Mouse (Mus musculus): ENCODE data around the gene Nckap1l. TPM values are rescaled to one million over a fixed set of nuclear protein-coding genes. Genes with fewer than 3 reads are reported as not detected.
"Not testable (repeated sequence)": the region's sequence is repeated elsewhere in the genome, so short reads cannot be mapped to it uniquely, and the experiment has no call there.

Gene Nckap1l
- 1.4 and 1.7 TPM in 2 replicates for polyA plus RNA-seq (2016; fragmentation: Nextera tagmentation; extraction: Ambion mirVana)

DNA sequence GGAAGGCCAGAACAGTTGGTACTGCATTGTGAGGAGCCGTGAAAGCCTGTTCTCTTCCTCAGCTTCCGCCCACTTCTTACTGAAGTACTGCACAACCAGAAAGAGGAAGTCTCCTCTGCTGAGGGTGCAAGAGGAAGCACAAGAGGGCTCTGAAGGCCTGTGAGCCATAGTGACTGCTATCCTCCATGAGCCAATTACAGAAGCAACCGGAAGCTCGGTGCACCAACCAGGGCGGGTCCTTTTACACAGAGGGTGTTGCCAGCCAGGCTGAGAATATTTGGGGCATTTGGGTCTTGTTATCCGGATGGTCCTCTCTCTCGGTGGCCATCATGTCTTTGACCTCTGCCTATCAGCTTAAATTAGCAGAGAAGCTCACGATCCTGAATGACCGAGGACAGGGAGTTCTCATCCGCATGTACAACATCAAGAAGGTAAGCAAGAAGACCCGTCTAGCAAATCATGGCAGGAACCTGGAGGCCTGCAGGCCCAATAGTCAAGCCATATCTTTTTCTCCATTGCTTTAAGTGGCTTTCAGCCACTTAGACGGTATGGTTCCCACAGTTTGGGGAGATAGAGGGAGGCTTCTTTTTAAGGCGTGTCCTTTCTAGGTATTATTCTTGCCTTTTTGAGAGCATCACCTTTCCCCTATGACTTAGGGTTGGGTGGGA is at the start of gene Nckap1l:
TSS of gene Nckap1l (plus strand) at position 244 of the 668 bp plus-strand sequence.
- Histone ChIP-seq H3K9me3 (no peaks in the 10 kb centered on the region), H3K27me3 (no peaks in the 10 kb centered on the region), H3K27ac (no peak within 1 kb of the TSS), H3K4me3 (replicated peaks) (no peak within 1 kb of the TSS), H3K9ac (replicated peaks) (no peak within 1 kb of the TSS), H3K36me3 (no peaks in the 10 kb centered on the region), H3K4me1 (replicated peaks) (no peaks in the 10 kb centered on the region), H3K4me2 (no peak within 1 kb of the TSS)
- ATAC-seq (ENCODE audit: insufficient number of reproducible peaks, insufficient read depth, low FRiP score, low TSS enrichment, low read depth) = no peak
- WGBS = 89% methylated on average over 13 of the region's 13 CpGs

DNA sequence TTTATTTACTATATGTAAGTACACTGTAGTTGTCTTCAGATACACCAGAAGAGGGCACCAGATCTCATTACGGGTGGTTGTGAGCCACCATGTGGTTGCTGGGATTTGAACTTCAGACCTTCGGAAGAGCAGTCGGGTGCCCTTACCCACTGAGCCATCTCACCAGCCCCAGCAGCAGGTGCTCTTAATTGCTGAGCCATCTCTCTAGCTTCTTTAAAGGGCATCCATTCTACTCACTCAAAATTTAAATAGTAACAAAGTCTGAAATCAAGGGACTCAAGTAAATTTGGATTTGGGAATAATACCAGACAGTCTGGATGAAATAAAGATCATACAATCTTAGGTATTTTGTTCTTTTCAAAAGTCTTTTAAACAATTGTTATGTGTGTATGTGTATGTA is 48.0 kb upstream of the Nckap1l start:
- not testable (repeated sequence) for H3K9me3 ChIP-seq; ATAC-seq (ENCODE audit: insufficient number of reproducible peaks, insufficient read depth, low FRiP score, low TSS enrichment, low read depth); H3K4me3 ChIP-seq (replicated peaks); H3K27me3 ChIP-seq; H3K4me1 ChIP-seq (replicated peaks); H3K9ac ChIP-seq (replicated peaks); H3K4me2 ChIP-seq; H3K36me3 ChIP-seq; H3K27ac ChIP-seq
- 96% methylated on average over 3 of the region's 3 CpGs for WGBS

DNA sequence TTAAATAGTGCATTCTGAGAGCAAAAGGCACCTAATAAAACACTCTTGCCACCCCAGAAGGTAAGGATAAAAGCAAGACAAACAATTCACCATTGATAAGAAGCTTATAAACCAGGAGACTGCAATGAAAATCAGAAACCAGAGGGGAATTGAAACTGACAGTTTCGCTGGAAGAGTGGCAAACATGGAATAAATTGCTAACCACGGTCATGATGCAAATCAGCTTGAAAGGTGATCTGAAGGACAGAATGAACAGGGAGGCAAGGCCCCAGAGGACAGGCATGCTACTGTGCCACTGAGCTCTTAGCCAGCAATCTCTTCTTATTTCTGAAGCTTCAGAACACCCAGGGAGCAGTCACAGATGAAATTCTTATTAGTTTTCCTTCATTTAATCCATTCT is 26.6 kb upstream of the Nckap1l start:
- Histone ChIP-seq H3K4me1 (replicated peaks) (peaks cover 7% of the 10 kb centered on the region; the same call in 1 of the 2 replicates), H3K36me3 (no peaks in the 10 kb centered on the region), H3K9ac (replicated peaks) (no peak overlapping the region), H3K27me3 (no peaks in the 10 kb centered on the region), H3K4me2 (no peak overlapping the region), H3K9me3 (no peaks in the 10 kb centered on the region), H3K27ac (no peak overlapping the region), H3K4me3 (replicated peaks) (no peak overlapping the region)
- 40% methylated on average over 2 of the region's 2 CpGs for WGBS
- ATAC-seq (ENCODE audit: insufficient number of reproducible peaks, insufficient read depth, low FRiP score, low TSS enrichment, low read depth) = no peak

DNA sequence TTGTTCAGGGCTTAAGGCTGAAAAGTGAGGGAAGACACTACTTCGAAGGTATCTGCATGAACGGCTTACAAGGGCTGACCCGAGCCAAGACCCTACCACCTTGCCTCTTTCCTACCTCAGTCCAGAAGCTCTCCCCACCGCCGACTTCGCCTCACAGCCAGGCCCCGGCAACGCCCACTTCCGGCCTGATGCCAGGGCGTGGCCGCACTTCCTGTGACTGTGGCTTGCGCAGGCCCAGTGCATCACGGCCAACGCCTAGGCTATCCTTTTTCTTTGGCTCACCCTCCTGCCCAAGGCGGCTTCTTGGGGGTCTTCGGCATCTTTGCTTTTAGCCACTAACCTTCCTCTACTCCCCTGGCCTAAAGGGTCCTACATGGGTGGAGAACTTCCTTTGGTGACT is 23.4 kb upstream of the Nckap1l start, which contains the start of gene Gtsf1:
TSS of gene Gtsf1 (minus strand) at position 230 of the 400 bp plus-strand sequence.
- Histone ChIP-seq H3K27ac (no peak within 1 kb of the TSS), H3K4me2 (no peak within 1 kb of the TSS), H3K27me3 (no peaks in the 10 kb centered on the region), H3K4me1 (replicated peaks) (peaks cover 7% of the 10 kb centered on the region; the same call in 1 of the 2 replicates), H3K4me3 (replicated peaks) (no peak within 1 kb of the TSS), H3K9ac (replicated peaks) (no peak within 1 kb of the TSS), H3K9me3 (no peaks in the 10 kb centered on the region), H3K36me3 (no peaks in the 10 kb centered on the region)
- 91% methylated on average over 16 of the region's 16 CpGs for WGBS
- no peak for ATAC-seq (ENCODE audit: insufficient number of reproducible peaks, insufficient read depth, low FRiP score, low TSS enrichment, low read depth)

DNA sequence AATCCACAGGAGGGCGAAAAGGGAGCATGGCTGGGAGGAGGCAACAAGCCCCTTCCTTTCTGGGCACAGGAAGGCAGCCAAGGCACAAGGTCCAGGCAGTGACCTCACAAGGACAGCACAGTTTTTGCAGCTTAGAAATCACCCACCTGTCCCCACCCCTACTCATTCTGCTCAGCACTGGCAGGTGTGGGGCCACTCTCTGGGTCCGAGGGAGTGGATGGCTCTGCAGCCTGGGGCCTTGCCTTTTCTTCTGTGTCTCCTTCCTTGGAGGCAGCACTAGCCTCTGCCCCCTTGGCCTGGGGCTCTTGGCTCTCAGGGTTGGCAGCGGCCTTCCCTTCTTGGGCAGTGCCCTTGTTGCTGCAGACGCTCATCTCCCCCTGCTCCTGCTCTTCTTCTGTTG is 7.6 kb upstream of the Nckap1l start:
- ATAC-seq (ENCODE audit: insufficient number of reproducible peaks, insufficient read depth, low FRiP score, low TSS enrichment, low read depth); H3K9me3 ChIP-seq: not testable (repeated sequence)
- WGBS = 83% methylated on average over 4 of the region's 4 CpGs

DNA sequence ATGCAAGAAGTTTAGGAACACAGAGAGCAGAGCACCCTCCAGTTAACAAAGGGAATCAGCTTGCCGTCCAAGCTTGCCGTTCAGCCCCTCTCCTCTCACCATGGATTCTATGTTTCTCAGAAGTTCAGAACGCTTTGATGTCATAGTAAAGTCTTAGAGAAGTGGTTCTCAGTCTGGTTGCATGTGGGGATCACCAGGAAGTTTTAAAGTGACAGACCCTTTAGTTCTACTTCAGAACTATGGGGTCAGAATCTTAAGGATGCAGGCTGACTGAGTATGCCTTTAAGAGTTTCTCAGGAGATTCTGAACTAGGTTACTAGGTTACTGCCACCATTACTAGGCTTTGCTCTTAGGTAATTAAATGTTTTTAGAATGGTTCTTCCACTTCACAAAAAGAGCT is 5.2 kb upstream of the Nckap1l start, which contains the start of gene Gtsf2:
TSS of gene Gtsf2 (minus strand) at position 101 of the 400 bp plus-strand sequence.
- Histone ChIP-seq H3K4me2 (no peak within 1 kb of the TSS), H3K27ac (no peak within 1 kb of the TSS), H3K9me3 (no peaks in the 10 kb centered on the region), H3K9ac (replicated peaks) (no peak within 1 kb of the TSS), H3K36me3 (no peaks in the 10 kb centered on the region), H3K27me3 (no peaks in the 10 kb centered on the region), H3K4me1 (replicated peaks) (no peaks in the 10 kb centered on the region), H3K4me3 (replicated peaks) (no peak within 1 kb of the TSS)
- 17% methylated on average over 3 of the region's 3 CpGs for WGBS
- ATAC-seq (ENCODE audit: insufficient number of reproducible peaks, insufficient read depth, low FRiP score, low TSS enrichment, low read depth) = no peak

More for the DNA sequence above, 7.6 kb upstream of the Nckap1l start:
- H3K4me2 ChIP-seq; H3K9ac ChIP-seq (replicated peaks); H3K27me3 ChIP-seq; H3K4me3 ChIP-seq (replicated peaks); H3K27ac ChIP-seq; H3K4me1 ChIP-seq (replicated peaks); H3K36me3 ChIP-seq: not testable (repeated sequence)

DNA sequence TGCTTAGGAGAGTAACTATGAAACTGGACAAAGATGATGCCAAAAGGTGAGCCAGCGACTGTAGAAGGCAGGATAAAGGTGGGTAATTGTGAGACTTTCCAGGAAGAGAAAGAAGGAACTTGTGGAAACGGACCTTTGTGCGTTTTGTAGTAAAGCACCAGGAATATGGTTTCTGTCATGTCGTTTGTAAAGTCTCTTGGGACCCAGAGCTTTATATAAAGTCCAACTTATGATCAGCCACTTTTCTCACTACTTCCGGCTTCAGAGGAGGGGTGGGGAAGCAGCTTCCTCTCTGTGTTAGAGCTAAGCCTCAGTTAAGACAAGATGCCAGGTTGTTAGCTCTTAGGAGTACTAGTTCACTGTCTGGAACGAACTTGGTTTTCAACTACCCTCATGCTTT is 855 bp downstream of the Nckap1l start:
- no peak for ATAC-seq (ENCODE audit: insufficient number of reproducible peaks, insufficient read depth, low FRiP score, low TSS enrichment, low read depth)
- 79% methylated on average over 6 of the region's 6 CpGs for WGBS

DNA sequence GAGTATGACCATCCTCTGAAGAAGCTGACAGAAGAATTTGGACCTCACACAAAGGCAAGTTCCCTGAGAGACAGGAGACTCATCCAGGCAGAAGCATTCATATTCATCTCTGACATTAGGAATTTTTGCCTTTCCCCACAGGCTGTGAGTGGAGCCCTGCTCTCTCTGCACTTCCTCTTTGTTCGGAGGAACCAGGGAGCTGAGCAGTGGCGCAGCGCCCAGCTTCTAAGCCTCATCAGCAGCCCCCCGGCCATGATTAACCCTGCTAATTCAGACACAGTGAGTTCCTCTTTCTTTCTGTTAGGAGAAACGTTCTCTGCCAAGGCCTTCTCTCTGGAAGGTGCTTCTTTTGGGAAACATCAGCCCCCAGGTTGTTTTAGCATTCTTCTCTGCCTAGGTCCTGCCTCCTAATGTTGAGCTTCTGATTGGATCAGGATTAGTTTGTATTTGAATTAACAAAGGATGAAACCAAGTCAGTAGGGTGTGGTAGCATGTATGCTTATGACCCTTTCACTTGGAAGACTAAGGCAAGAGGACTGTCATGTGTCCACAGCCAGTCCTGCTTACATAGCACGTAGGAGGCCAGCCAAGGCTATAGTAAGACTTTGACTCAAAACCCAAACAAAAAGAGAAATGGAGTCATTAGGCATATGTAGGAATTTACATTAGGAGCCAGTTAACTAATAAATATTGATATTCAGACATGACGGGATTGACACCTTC is 9.1 kb downstream of the Nckap1l start:
- no peaks in the 10 kb centered on the region for H3K36me3 ChIP-seq
- H3K27ac ChIP-seq = no peak overlapping the region
- H3K9me3 ChIP-seq = no peaks in the 10 kb centered on the region
- no peaks in the 10 kb centered on the region for H3K4me1 ChIP-seq (replicated peaks)
- H3K27me3 ChIP-seq = no peaks in the 10 kb centered on the region
- no peak overlapping the region for H3K4me2 ChIP-seq
- 80% methylated on average over 7 of the region's 7 CpGs for WGBS
- no peak overlapping the region for H3K9ac ChIP-seq (replicated peaks)
- H3K4me3 ChIP-seq (replicated peaks) = no peak overlapping the region
- no peak for ATAC-seq (ENCODE audit: insufficient number of reproducible peaks, insufficient read depth, low FRiP score, low TSS enrichment, low read depth)

More for the DNA sequence above, 855 bp downstream of the Nckap1l start:
- Histone ChIP-seq H3K9ac (replicated peaks) (no peak overlapping the region), H3K27ac (no peak overlapping the region), H3K4me1 (replicated peaks) (no peaks in the 10 kb centered on the region), H3K4me3 (replicated peaks) (no peak overlapping the region), H3K27me3 (no peaks in the 10 kb centered on the region), H3K4me2 (no peak overlapping the region), H3K36me3 (no peaks in the 10 kb centered on the region), H3K9me3 (no peaks in the 10 kb centered on the region)

DNA sequence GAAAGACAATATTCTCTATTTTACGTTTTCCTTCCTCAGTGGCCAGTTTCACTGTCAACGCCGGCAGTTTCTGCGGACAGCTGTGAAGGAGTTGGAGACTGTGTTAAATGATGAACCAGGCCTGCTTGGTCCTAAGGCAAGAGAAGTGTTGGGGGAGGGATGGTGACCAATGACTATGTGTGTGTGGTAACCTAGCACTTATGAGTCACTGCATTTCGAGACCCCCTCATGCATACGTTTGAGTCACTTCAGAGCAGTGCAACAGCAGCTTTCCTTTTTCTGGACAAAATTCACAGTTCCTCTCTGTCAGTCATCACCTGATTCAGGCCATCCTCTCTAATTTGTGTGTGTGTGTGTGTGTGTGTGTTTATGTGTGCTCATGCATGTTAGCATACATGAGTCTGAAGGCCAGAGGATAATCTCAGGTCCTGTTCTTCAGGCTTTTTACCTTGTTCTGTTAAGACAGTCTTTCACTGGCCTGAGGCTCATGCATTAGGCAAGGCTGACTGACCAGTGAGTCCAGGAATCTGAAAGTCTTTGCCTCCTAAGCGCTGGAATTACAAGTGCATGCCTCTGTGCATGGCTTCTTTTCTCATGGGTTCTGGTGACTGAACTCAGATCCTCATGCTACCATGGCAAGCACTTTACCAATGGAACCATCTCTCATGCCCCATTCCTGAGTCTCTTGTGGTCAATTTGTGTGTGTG is 18.0 kb downstream of the Nckap1l start:
- Histone ChIP-seq H3K4me2 (no peak overlapping the region), H3K27ac (no peak overlapping the region), H3K4me3 (replicated peaks) (no peak overlapping the region), H3K36me3 (no peaks in the 10 kb centered on the region), H3K4me1 (replicated peaks) (no peaks in the 10 kb centered on the region), H3K9me3 (no peaks in the 10 kb centered on the region), H3K9ac (replicated peaks) (no peak overlapping the region), H3K27me3 (no peaks in the 10 kb centered on the region)
- WGBS = 80% methylated on average over 7 of the region's 7 CpGs
- no peak for ATAC-seq (ENCODE audit: insufficient number of reproducible peaks, insufficient read depth, low FRiP score, low TSS enrichment, low read depth)

DNA sequence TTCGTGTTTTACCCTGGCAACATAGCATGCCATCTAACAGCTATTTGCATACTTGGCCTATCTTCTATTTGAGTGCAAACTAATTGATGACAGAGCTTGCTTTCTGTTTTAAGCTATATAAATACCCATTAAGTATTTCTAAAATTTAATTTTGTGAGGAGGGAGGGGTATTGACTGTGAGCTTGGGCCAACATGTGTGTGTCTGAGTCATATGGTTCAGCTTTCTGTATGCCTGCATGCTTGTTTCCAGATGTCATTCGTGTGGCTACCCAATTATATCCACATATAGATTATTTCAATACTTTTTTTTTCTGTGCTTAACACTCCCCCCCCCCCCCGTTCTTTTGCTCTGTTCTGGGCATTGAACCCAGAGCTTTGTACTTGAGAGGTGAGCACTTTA is 18.7 kb downstream of the Nckap1l start:
- Histone ChIP-seq H3K9me3 (no peaks in the 10 kb centered on the region), H3K27me3 (no peaks in the 10 kb centered on the region), H3K27ac (no peak overlapping the region), H3K4me2 (no peak overlapping the region), H3K9ac (replicated peaks) (no peak overlapping the region), H3K4me1 (replicated peaks) (no peaks in the 10 kb centered on the region), H3K4me3 (replicated peaks) (no peak overlapping the region), H3K36me3 (no peaks in the 10 kb centered on the region)
- no peak for ATAC-seq (ENCODE audit: insufficient number of reproducible peaks, insufficient read depth, low FRiP score, low TSS enrichment, low read depth)
- WGBS = 72% methylated on average over 3 of the region's 3 CpGs

DNA sequence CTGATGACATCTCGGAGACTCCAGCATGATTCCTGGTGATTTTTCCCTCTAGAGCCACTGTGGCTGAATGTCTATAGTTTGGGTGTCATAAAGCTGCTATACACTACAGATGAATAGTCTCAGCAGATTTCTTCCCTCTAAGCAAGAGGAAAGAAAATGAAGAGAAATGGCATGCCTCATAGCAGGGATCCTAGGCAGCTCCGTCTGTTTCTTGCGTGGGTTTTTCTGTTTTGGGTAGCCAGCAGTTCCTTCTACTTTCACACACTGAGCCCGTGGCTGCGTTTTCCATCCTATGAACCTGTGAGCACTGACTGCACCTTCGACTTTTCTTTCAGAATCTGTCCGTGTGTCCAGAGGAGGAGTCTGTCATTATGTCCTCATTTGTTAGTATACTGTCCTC is 19.6 kb downstream of the Nckap1l start:
- Histone ChIP-seq H3K27ac (no peak overlapping the region), H3K9ac (replicated peaks) (no peak overlapping the region), H3K4me1 (replicated peaks) (no peaks in the 10 kb centered on the region), H3K9me3 (no peaks in the 10 kb centered on the region), H3K36me3 (no peaks in the 10 kb centered on the region), H3K27me3 (no peaks in the 10 kb centered on the region), H3K4me3 (replicated peaks) (no peak overlapping the region), H3K4me2 (no peak overlapping the region)
- no peak for ATAC-seq (ENCODE audit: insufficient number of reproducible peaks, insufficient read depth, low FRiP score, low TSS enrichment, low read depth)
- WGBS = 85% methylated on average over 7 of the region's 7 CpGs

Measured in limb, embryonic 12.5 days (tissue).